Mouse (Mus musculus): Measurements from ENCODE around the gene Lsm12. TPM values are rescaled to one million over a fixed set of nuclear protein-coding genes. Genes with fewer than 3 reads are reported as not detected.

Lsm12 gene
- total and polyA plus RNA-seq, 3 experiments = 66.9 to 185 (median 78.9) TPM

GRCm38 (mm10) chr11:102196018-102196797, 11.1 kb upstream of the Lsm12 start:
- Histone ChIP-seq H3K27me3 (replicated peaks) (no peaks in the 10 kb centered on the region), H3K4me2 (ENCODE audit: insufficient read depth, low read depth, poor library complexity, severe bottlenecking) (no peak overlapping the region), H3K27ac (ENCODE audit: insufficient read depth, low read depth) (no peak overlapping the region), H3K9ac (ENCODE audit: insufficient read depth, low read depth) (no peak overlapping the region), H3K36me3 (replicated peaks in 1 of 2; ENCODE audit: control insufficient read depth in 1 of 2, insufficient read depth in 1 of 2, low read length in 1 of 2) (peaks cover 88 to 98% of the 10 kb centered on the region in 2 experiments), H3K4me1 (ENCODE audit: control insufficient read depth in 1 of 2, insufficient read depth in 2 of 2) (peaks cover 0 to 8% of the 10 kb centered on the region in 2 experiments; a peak in 1 of 4 replicates), H3K9me3 (replicated peaks; ENCODE audit: low read length) (no peaks in the 10 kb centered on the region), H3K79me2 (replicated peaks; ENCODE audit: control insufficient read depth, extremely low read depth, insufficient read depth, poor library complexity, severe bottlenecking) (0 out of 2 replicates have a peak, but pooled peaks cover 2% of the 10 kb centered on the region), H3K4me3 (replicated peaks in 1 of 3; ENCODE audit: low read depth in 2 of 3, low read length in 2 of 3, poor library complexity in 1 of 3) (no peak overlapping the region)
- no peak for DNase-seq (ENCODE audit: extremely low read depth)
- no peak for TF ChIP-seq SIN3A (IDR thresholded peaks at IDR 0.05; ENCODE audit: low read length)
- TF ChIP-seq JUND (conservative IDR thresholded peaks at IDR 0.05; ENCODE audit: low read depth, low read length) = no peak
- TF ChIP-seq UBTF (IDR thresholded peaks at IDR 0.05; ENCODE audit: low read depth, low read length) = no peak
- no peak for TF ChIP-seq MAFK (IDR thresholded peaks at IDR 0.05; ENCODE audit: insufficient replicate concordance, low read length)
- TF ChIP-seq RAD21 (IDR thresholded peaks at IDR 0.05; ENCODE audit: low read depth, low read length) = no peak
- TF ChIP-seq RCOR1 (conservative IDR thresholded peaks at IDR 0.05; ENCODE audit: low read depth, low read length) = no peak
- no peak for TF ChIP-seq HCFC1 (IDR thresholded peaks at IDR 0.05; ENCODE audit: low read depth, low read length)
- TF ChIP-seq ZKSCAN1 (IDR thresholded peaks at IDR 0.05; ENCODE audit: borderline replicate concordance, low read depth, low read length) = no peak
- TF ChIP-seq NRF1 (IDR thresholded peaks at IDR 0.05; ENCODE audit: low read depth, low read length) = no peak
- TF ChIP-seq PAX5 (IDR thresholded peaks at IDR 0.05; ENCODE audit: low read length) = no peak
- TF ChIP-seq IRF4 (IDR thresholded peaks at IDR 0.05; ENCODE audit: low read depth, low read length) = no peak
- TF ChIP-seq EP300 (IDR thresholded peaks at IDR 0.05; ENCODE audit: low read length) = no peak
- no peak for TF ChIP-seq E2F4 (IDR thresholded peaks at IDR 0.05; ENCODE audit: insufficient replicate concordance, low read depth, low read length)
- TF ChIP-seq BHLHE40 (IDR thresholded peaks at IDR 0.05; ENCODE audit: low read depth, low read length) = no peak
- no peak for TF ChIP-seq TBP (conservative IDR thresholded peaks at IDR 0.05; ENCODE audit: low read depth, low read length)
- dilution Hi-C loops (cut with MboI; ENCODE audit: extremely low pct_ligation_motif_present, extremely low pct_unique_long_range_greater_than_20kb, low sequenced_read_pairs) = no loop called here
- in situ Hi-C loops (cut with MboI; ENCODE audit: low pct_ligation_motif_present, low pct_unique_long_range_greater_than_20kb, low sequenced_read_pairs) = no loop called here

GRCm38 (mm10) chr11:102193657-102194440, 8.8 kb upstream of the Lsm12 start:
- H3K36me3 ChIP-seq (replicated peaks in 1 of 2; ENCODE audit: control insufficient read depth in 1 of 2, insufficient read depth in 1 of 2, low read length in 1 of 2) = peaks cover 64 to 76% of the 10 kb centered on the region in 2 experiments
- dilution Hi-C loops (cut with MboI; ENCODE audit: extremely low pct_ligation_motif_present, extremely low pct_unique_long_range_greater_than_20kb, low sequenced_read_pairs) (no loop called here), in situ Hi-C loops (cut with MboI; ENCODE audit: low pct_ligation_motif_present, low pct_unique_long_range_greater_than_20kb, low sequenced_read_pairs) (loop anchor here (5.0 kb wide), 1 partner anchor 33 kb away; no protein-coding TSS in a partner anchor)
- no peak overlapping the region for H3K4me3 ChIP-seq (replicated peaks in 1 of 3; ENCODE audit: low read depth in 2 of 3, low read length in 2 of 3, poor library complexity in 1 of 3)
- 0 out of 2 replicates have a peak, but pooled peaks cover 6% of the 10 kb centered on the region for H3K79me2 ChIP-seq (replicated peaks; ENCODE audit: control insufficient read depth, extremely low read depth, insufficient read depth, poor library complexity, severe bottlenecking)
- H3K27ac ChIP-seq (ENCODE audit: insufficient read depth, low read depth) = no peak overlapping the region
- H3K9ac ChIP-seq (ENCODE audit: insufficient read depth, low read depth) = no peak overlapping the region
- no peak for DNase-seq (ENCODE audit: extremely low read depth)
- no peak overlapping the region for H3K4me2 ChIP-seq (ENCODE audit: insufficient read depth, low read depth, poor library complexity, severe bottlenecking)
- no peaks in the 10 kb centered on the region for H3K9me3 ChIP-seq (replicated peaks; ENCODE audit: low read length)
- H3K4me1 ChIP-seq (ENCODE audit: control insufficient read depth in 1 of 2, insufficient read depth in 2 of 2) = peaks cover 4 to 21% of the 10 kb centered on the region in 2 experiments
- no peaks in the 10 kb centered on the region for H3K27me3 ChIP-seq (replicated peaks)
- no peak for TF ChIP-seq TCF12 (IDR thresholded peaks at IDR 0.05; ENCODE audit: low read depth, low read length)
